Mouse (Mus musculus) hematopoietic stem cell, adult 5-6 weeks (primary cell): ENCODE results near the gene Fam131a. TPM values are rescaled to one million over a fixed set of nuclear protein-coding genes. Genes with fewer than 3 reads are reported as not detected.

Experiments
- ATAC-seq, 2 experiments: fragments of 125-278 bp in 1 of 2; replicated peaks in 1 of 2; 2 replicates each; pipeline ENCODE4 v1.8.0; 2016 to 2017; ENCODE audit warnings: inconsistent platforms in 2 of 2, mild to moderate bottlenecking in 2 of 2, moderate number of reproducible peaks in 2 of 2, low read depth in 1 of 2, moderate TSS enrichment in 1 of 2; ENCODE audit not compliant: low FRiP score in 2 of 2, poor library complexity in 2 of 2, severe bottlenecking in 2 of 2, insufficient read depth in 1 of 2, low TSS enrichment in 1 of 2
- total RNA-seq: library from RNA; stranded (forward); fragments of 172-1452, 232-1000 nt; gene quantifications from 2 replicates; pipeline ENCODE4 v1.2.3, GENCODE M21; 2017

Fam131a gene
- total RNA-seq, 1 experiment from 2014 or later, result 0.65 TPM

- ATAC-seq, result no peak
These were observed 37.3 kb downstream of the Fam131a start for GRCm38 (mm10) chr16:20730293-20730711.

- ATAC-seq, result no peak
These were observed 38.6 kb downstream of the Fam131a start for GRCm38 (mm10) chr16:20731688-20732087.

- ATAC-seq, result no peak
These were observed 39.3 kb downstream of the Fam131a start for GRCm38 (mm10) chr16:20732251-20732924.

GRCm38 (mm10) chr16:20732925-20733730 is 40.1 kb downstream of the Fam131a start, which contains the start of gene Chrd:
TSS of gene Chrd (plus strand) at chr16:20733127.
- peak in 1 of 2 experiments; percentile 23; a peak in 2 of 4 replicates for ATAC-seq

- no peak; a peak in 1 of 4 replicates for ATAC-seq
These were observed 41.0 kb downstream of the Fam131a start, which contains the start of gene Thpo for GRCm38 (mm10) chr16:20733731-20734730. TSS of gene Thpo (minus strand) at chr16:20734511.

GRCm38 (mm10) chr16:20735651-20736050 is 42.6 kb downstream of the Fam131a start:
- no peak for ATAC-seq

GRCm38 (mm10) chr16:20736168-20736567 is 43.1 kb downstream of the Fam131a start:
- ATAC-seq, result no peak

- ATAC-seq, result no peak
These were observed 43.8 kb downstream of the Fam131a start for GRCm38 (mm10) chr16:20736823-20737222.

GRCm38 (mm10) chr16:20739845-20740244 is 46.8 kb downstream of the Fam131a start:
- ATAC-seq, result no peak

- ATAC-seq, result peak in 1 of 2 experiments; percentile 42; a peak in 2 of 4 replicates
These were observed 53.6 kb downstream of the Fam131a start for GRCm38 (mm10) chr16:20746641-20747040.

GRCm38 (mm10) chr16:20750518-20750917 is 57.5 kb downstream of the Fam131a start:
- ATAC-seq, result no peak

Other genes with a start within 250 kb of the Fam131a start
- 67.2 and 69.9 TPM in 2 replicates for gene Eif2b5, start 194.4 kb upstream of the Fam131a start, total RNA-seq
- gene Dvl3, start 176.3 kb upstream of the Fam131a start, total RNA-seq, result 3.2 and 4.4 TPM in 2 replicates
- gene Ap2m1, start 157.8 kb upstream of the Fam131a start, total RNA-seq, result 155 and 177 TPM in 2 replicates
- gene Abcf3, start 144.7 kb upstream of the Fam131a start, total RNA-seq, result 33.3 and 49.2 TPM in 2 replicates
- 0.10 TPM in 1 of 2 replicates, not detected in the other for gene Vwa5b2, start 103.8 kb upstream of the Fam131a start, total RNA-seq
- 7.0 and 9.0 TPM in 2 replicates for gene Eef1akmt4, start 81.6 kb upstream of the Fam131a start, total RNA-seq
- not detected in 2 replicates for gene Gm49333, start 81.6 kb upstream of the Fam131a start, total RNA-seq
- 9.8 and 18.9 TPM in 2 replicates for gene Alg3, start 81.5 kb upstream of the Fam131a start, total RNA-seq
- 0.25 TPM in 1 of 2 replicates, not detected in the other for gene Camk2n2, start 72.0 kb upstream of the Fam131a start, total RNA-seq
- 0.38 and 3.0 TPM in 2 replicates for gene Ece2, start 63.4 kb upstream of the Fam131a start, total RNA-seq
- 136 and 211 TPM in 2 replicates for gene Psmd2, start 41.6 kb upstream of the Fam131a start, total RNA-seq
- gene Eif4g1, start 24.9 kb upstream of the Fam131a start, total RNA-seq, result 212 and 290 TPM in 2 replicates
- 79.3 and 81.7 TPM in 2 replicates for gene Polr2h, start 24.4 kb downstream of the Fam131a start, total RNA-seq
- gene Clcn2, start 24.5 kb downstream of the Fam131a start, total RNA-seq, result 2.8 and 4.2 TPM in 2 replicates
- gene Chrd, start 39.9 kb downstream of the Fam131a start, total RNA-seq, result not detected in 2 replicates
- gene Thpo, start 41.3 kb downstream of the Fam131a start, total RNA-seq, result not detected in 2 replicates